Mouse (Mus musculus) intestine, embryonic 14.5 days (tissue): ENCODE results near the gene Gabpb1. TPM values are rescaled to one million over a fixed set of nuclear protein-coding genes. Genes with fewer than 3 reads are reported as not detected.

ENCODE experiments used
- ATAC-seq: fragments of 200-750 bp; cut with Nextera tagmentation; replicated peaks from 2 replicates; pipeline ENCODE4 v1.8.0; 2017; ENCODE audit warnings: low read depth, moderate number of reproducible peaks, moderate TSS enrichment, moderate library complexity; ENCODE audit not compliant: low FRiP score, low TSS enrichment
- DNase-seq: peaks from one replicate; pipeline ENCODE4 v3.0.0-alpha.2; 2018; ENCODE audit warnings: low spot score
- H3K27ac ChIP-seq: fragments of 300-500 bp; sonication (generic); 2 replicates; pipeline ENCODE4 v1.5.1; 2014; ENCODE audit warnings: low read depth, mild to moderate bottlenecking, control low read depth
- H3K27me3 ChIP-seq: fragments of 300-500 bp; sonication (generic); replicated peaks from 2 replicates; pipeline ENCODE4 v1.6.1; 2014; ENCODE audit warnings: low read length, control low read depth; ENCODE audit not compliant: control insufficient read depth, insufficient read depth
- H3K36me3 ChIP-seq: fragments of 300-500 bp; sonication (generic); 2 replicates; pipeline ENCODE4 v1.6.1; 2014; ENCODE audit warnings: low read length, control low read depth; ENCODE audit not compliant: control insufficient read depth, insufficient read depth
- H3K4me1 ChIP-seq: fragments of 300-500 bp; sonication (generic); replicated peaks from 2 replicates; pipeline ENCODE4 v1.6.1; 2014; ENCODE audit warnings: low read length, control low read depth, mixed read lengths; ENCODE audit not compliant: control insufficient read depth, insufficient read depth
- H3K4me2 ChIP-seq: fragments of 300-500 bp; sonication (generic); 2 replicates; pipeline ENCODE4 v1.6.1; 2014; ENCODE audit warnings: low read length
- H3K4me3 ChIP-seq: fragments of 300-500 bp; sonication (generic); 2 replicates; pipeline ENCODE4 v1.5.1; 2014; ENCODE audit warnings: low read depth, low read length, control low read depth, mixed read lengths
- H3K9ac ChIP-seq: fragments of 300-500 bp; sonication (generic); 2 replicates; pipeline ENCODE4 v1.6.1; 2014; ENCODE audit warnings: mild to moderate bottlenecking, low read length
- H3K9me3 ChIP-seq: fragments of 300-500 bp; sonication (generic); 2 replicates; pipeline ENCODE4 v1.6.1; 2016; ENCODE audit warnings: low read length, control low read depth; ENCODE audit not compliant: control insufficient read depth
- WGBS: fragments of 180-500 bp; shearing (Covaris S2); extraction: QIAGEN DNeasy Blood & Tissue Kit; methylation state at CpG from one replicate; pipeline ENCODE4 v1.1.7; 2014; 5-methylcytosine and 5-hydroxymethylcytosine counted together
- polyA plus RNA-seq: library from polyadenylated mRNA; unstranded; fragments of >200 nt; fragmentation: Nextera tagmentation; extraction: Ambion mirVana; gene quantifications from 2 replicates; pipeline ENCODE4 v1.2.1, GENCODE M21; 2014

The Gabpb1 gene
- polyA plus RNA-seq, 1 experiment from 2014 or later = 46.5 TPM

- Histone ChIP-seq H3K4me1 (no peaks in the 10 kb centered on the region), H3K9ac (no peak overlapping the region), H3K36me3 (no peaks in the 10 kb centered on the region), H3K9me3 (no peaks in the 10 kb centered on the region), H3K4me2 (no peak overlapping the region), H3K27me3 (no peaks in the 10 kb centered on the region), H3K27ac (no peak overlapping the region), H3K4me3 (no peak overlapping the region)
- DNase-seq (no peak), ATAC-seq (no peak)
- WGBS = 82% methylated on average over 15 of the region's 15 CpGs
Observed at GRCm38 (mm10) chr2:126606061-126606687, 70.0 kb downstream of the Gabpb1 start.

- Histone ChIP-seq H3K9ac (no peak overlapping the region), H3K4me2 (no peak overlapping the region)
- 84% methylated on average over 14 of the region's 14 CpGs for WGBS
Observed at GRCm38 (mm10) chr2:126601918-126602600, 74.1 kb downstream of the Gabpb1 start.

GRCm38 (mm10) chr2:126600533-126600932 lies 75.6 kb downstream of the Gabpb1 start:
- DNase-seq (no peak), ATAC-seq (no peak)
- Histone ChIP-seq H3K27me3 (no peaks in the 10 kb centered on the region; the same call in 1 of the 2 replicates), H3K4me3 (no peak overlapping the region), H3K4me1 (no peaks in the 10 kb centered on the region), H3K9ac (no peak overlapping the region), H3K27ac (no peak overlapping the region), H3K4me2 (no peak overlapping the region), H3K36me3 (no peaks in the 10 kb centered on the region), H3K9me3 (no peaks in the 10 kb centered on the region)
- 86% methylated on average over 14 of the region's 14 CpGs for WGBS

More at GRCm38 (mm10) chr2:126601918-126602600, 74.1 kb downstream of the Gabpb1 start:
- Histone ChIP-seq H3K9me3 (no peaks in the 10 kb centered on the region), H3K27ac (no peak overlapping the region), H3K4me1 (no peaks in the 10 kb centered on the region), H3K36me3 (no peaks in the 10 kb centered on the region), H3K4me3 (no peak overlapping the region), H3K27me3 (no peaks in the 10 kb centered on the region; the same call in 1 of the 2 replicates)
- DNase-seq (no peak), ATAC-seq (no peak)

- DNase-seq (no peak), ATAC-seq (no peak)
- no peak overlapping the region for H3K27ac ChIP-seq
- no peaks in the 10 kb centered on the region for H3K36me3 ChIP-seq
- no peaks in the 10 kb centered on the region; the same call in 1 of the 2 replicates for H3K27me3 ChIP-seq
- no peaks in the 10 kb centered on the region for H3K4me1 ChIP-seq
- H3K4me2 ChIP-seq = no peak overlapping the region
- no peak overlapping the region for H3K9ac ChIP-seq
- no peak overlapping the region for H3K4me3 ChIP-seq
- H3K9me3 ChIP-seq = no peaks in the 10 kb centered on the region
- 7% methylated on average over 3 of the region's 3 CpGs for WGBS
Observed at GRCm38 (mm10) chr2:126599005-126599404, 77.1 kb downstream of the Gabpb1 start.

GRCm38 (mm10) chr2:126598359-126598758 lies 77.8 kb downstream of the Gabpb1 start:
- WGBS = 45% methylated on average over 2 of the region's 2 CpGs
- no peak for ATAC-seq

GRCm38 (mm10) chr2:126597279-126598241 lies 78.6 kb downstream of the Gabpb1 start:
- WGBS = 81% methylated on average over 20 of the region's 20 CpGs
- ATAC-seq = no peak
- no peak overlapping the region for H3K4me2 ChIP-seq

More at GRCm38 (mm10) chr2:126598359-126598758, 77.8 kb downstream of the Gabpb1 start:
- Histone ChIP-seq H3K9ac (no peak overlapping the region), H3K4me1 (no peaks in the 10 kb centered on the region), H3K27ac (no peak overlapping the region), H3K9me3 (no peaks in the 10 kb centered on the region), H3K4me2 (no peak overlapping the region), H3K27me3 (no peaks in the 10 kb centered on the region; the same call in 1 of the 2 replicates), H3K36me3 (no peaks in the 10 kb centered on the region), H3K4me3 (no peak overlapping the region)
- no peak for DNase-seq

GRCm38 (mm10) chr2:126596347-126597072 lies 79.6 kb downstream of the Gabpb1 start:
- ATAC-seq = no peak
- Histone ChIP-seq H3K36me3 (no peaks in the 10 kb centered on the region), H3K27me3 (no peaks in the 10 kb centered on the region; the same call in 1 of the 2 replicates), H3K9ac (no peak overlapping the region), H3K27ac (no peak overlapping the region), H3K4me2 (no peak overlapping the region), H3K9me3 (no peaks in the 10 kb centered on the region), H3K4me3 (no peak overlapping the region), H3K4me1 (no peaks in the 10 kb centered on the region)
- DNase-seq = no peak
- WGBS = 92% methylated on average over 7 of the region's 7 CpGs

More at GRCm38 (mm10) chr2:126597279-126598241, 78.6 kb downstream of the Gabpb1 start:
- Histone ChIP-seq H3K4me1 (no peaks in the 10 kb centered on the region), H3K36me3 (no peaks in the 10 kb centered on the region), H3K27ac (no peak overlapping the region), H3K4me3 (no peak overlapping the region), H3K9ac (no peak overlapping the region), H3K9me3 (no peaks in the 10 kb centered on the region), H3K27me3 (no peaks in the 10 kb centered on the region; the same call in 1 of the 2 replicates)
- no peak for DNase-seq
